Mouse (Mus musculus): ENCODE measurements at regions not wholly inside any gene's neighbourhood (a gene's known extent, or its start where the extent isn't known, plus 50 kb on each side); places are given as distances from the start of the nearest gene placed in this dataset.
A peak's percentile ranks its signal among the peaks of the same experiment; 100 is the strongest.

- DNase-seq = no peak
Observed at GRCm38 (mm10) chr5:24237201-24237600, 72.4 kb downstream of the Nupl2 start.

DNA sequence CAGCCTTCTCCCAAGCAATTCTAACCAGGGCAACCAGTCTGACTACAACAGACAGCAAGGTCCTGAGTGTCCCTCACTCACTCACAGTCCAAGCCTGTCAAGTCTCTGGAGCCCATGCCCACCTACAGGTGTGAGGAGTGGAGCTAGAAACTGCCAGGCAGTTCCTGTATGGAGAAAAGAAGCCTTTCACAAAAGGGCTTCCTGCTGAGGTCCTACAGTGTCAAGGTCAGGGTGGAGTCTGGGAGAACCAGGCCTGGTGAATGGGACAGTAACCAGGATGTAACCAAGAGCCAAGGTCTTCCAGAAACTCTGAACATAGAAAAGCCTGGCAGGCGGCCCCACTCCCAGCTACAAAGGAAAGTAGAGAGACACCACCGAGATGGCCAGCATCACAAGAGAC is 74.2 kb downstream of the Nupl2 start:
- DNase-seq = no peak

DNA sequence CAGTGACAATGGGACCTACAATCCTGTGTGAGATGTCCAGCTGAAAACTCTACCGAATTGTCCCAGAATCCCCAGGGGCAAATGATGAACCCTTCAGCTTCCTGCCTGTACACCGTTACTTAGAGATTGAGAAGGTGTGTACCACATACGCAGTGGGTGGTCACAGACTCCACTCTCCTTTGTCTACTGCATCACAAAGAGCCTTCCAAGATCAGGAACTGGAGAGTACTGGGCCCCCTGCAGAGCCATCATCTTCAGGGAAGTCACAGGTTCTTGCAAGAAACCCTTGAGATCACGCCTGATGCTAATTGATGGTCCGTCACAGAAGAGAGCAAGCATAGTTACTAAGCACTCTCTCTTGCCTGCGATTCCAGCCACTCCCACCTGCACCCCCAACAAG is 79.4 kb downstream of the Nupl2 start:
- no peak for DNase-seq

GRCm38 (mm10) chr5:24255421-24255820 is 90.7 kb downstream of the Nupl2 start:
- no peak for DNase-seq

DNA sequence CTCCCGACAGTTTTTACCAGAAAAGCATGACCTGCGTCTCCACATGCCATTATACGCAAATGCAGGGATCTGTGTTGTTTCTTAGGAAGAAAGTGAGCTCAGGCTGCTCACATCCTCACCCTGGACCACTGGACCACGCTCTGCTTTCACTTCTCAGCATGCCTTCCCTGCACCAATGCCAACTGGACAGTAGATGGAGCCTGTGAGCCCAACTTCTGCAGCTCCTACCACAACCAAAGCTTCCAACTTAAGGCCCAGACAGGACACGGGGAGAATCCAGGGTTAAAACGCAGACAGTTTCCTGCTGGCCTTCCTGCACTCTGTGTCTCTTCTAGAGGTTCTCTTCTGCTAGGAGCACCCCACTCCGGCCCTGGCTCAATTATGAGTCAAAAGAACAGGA is 90.3 kb downstream of the Kcnh2 start:
- peak; percentile 63 for DNase-seq

DNA sequence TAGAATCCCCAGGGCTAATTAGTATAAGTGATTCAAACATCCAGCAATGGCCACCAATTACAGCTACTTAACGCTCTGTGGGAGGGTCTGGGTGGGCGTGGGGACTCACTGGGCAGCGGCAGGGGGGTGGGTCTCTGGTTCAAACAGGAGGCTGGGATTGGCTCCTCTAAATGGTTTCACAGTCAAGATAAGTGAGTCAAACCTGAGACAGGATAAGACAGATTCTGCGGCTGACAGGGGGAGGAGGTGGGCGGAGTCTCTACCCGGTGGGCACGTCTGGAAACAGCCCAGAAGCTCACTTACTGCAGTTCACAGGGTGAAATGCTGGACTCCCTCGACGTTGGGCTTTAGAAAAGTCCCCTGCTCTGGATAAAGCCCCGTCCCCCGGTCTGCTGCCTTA is 89.3 kb downstream of the Kcnh2 start:
- DNase-seq = peak; percentile 14

DNA sequence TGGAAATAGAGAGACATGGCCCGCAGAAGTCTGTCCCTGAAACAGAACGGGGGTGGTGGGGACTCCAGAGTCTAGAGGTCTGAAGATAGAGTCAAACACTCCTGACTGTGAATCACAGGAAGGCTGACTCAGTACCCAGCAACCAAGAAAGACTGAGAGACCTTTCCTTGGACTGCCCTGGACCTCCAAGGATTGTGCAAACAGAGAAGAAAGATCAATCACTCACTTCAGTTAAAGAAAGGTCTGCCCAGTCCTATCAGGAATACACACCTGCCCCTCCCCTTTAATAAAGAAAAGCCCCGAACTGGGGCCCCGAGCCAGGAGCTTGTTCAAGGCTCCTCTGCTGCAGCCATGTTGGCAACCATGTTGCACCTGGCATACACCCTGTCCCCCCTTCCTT is 87.3 kb downstream of the Kcnh2 start:
- no peak for DNase-seq

DNA sequence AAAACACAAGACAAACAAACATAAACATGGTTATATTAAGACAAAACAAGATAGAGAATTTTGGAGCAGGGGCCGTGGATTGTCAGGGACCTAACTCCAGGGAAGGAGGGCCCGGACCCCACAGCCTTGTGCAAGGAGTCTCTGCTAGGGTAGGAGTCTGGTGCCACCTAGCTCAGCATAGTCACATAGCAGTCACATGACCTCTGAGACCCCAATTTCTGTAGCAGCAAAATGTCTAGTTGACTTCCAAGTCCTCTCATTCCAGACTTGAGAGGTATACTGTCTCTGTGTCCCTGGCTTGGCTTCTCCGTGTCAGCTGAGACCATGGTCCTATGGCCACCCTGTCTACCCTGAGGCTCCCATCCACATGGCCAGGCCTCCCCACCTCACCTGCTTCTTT is 86.0 kb downstream of the Kcnh2 start:
- DNase-seq = no peak

GRCm38 (mm10) chr5:24266344-24267295 is 84.8 kb downstream of the Kcnh2 start:
- DNase-seq = peak; percentile 82

Data from thymus, postnatal 25 days (tissue).